Mouse (Mus musculus): ENCODE data around the gene Cela1.

The Cela1 gene

GRCm38 (mm10) chr15:100687430-100687971 is at the start of gene Cela1:
Gene Cela1 (minus strand): TSS chr15:100687921.
- DNase-seq = no peak

- no peak for DNase-seq
Measured at GRCm38 (mm10) chr15:100735953-100736300, 48.2 kb upstream of the Cela1 start.

GRCm38 (mm10) chr15:100735095-100735952 is 47.6 kb upstream of the Cela1 start:
- DNase-seq = peak; percentile 89

- DNase-seq = peak; percentile 95
Measured at GRCm38 (mm10) chr15:100732580-100732979, 44.9 kb upstream of the Cela1 start.

GRCm38 (mm10) chr15:100731081-100731480 is 43.4 kb upstream of the Cela1 start:
- no peak for DNase-seq

GRCm38 (mm10) chr15:100729281-100729985 is 41.7 kb upstream of the Cela1 start, which contains the start of gene Galnt6:
Gene Galnt6 (minus strand): TSS chr15:100729376.
- DNase-seq = no peak

GRCm38 (mm10) chr15:100728586-100728985 is 40.9 kb upstream of the Cela1 start:
- no peak for DNase-seq

- no peak for DNase-seq
Measured at GRCm38 (mm10) chr15:100727834-100728233, 40.1 kb upstream of the Cela1 start.

GRCm38 (mm10) chr15:100726721-100727120 is 39.0 kb upstream of the Cela1 start:
- DNase-seq = no peak

GRCm38 (mm10) chr15:100723505-100723904 is 35.8 kb upstream of the Cela1 start:
- no peak for DNase-seq

GRCm38 (mm10) chr15:100722564-100722963 is 34.8 kb upstream of the Cela1 start:
- no peak for DNase-seq

GRCm38 (mm10) chr15:100722026-100722425 is 34.3 kb upstream of the Cela1 start:
- no peak for DNase-seq

GRCm38 (mm10) chr15:100721445-100721844 is 33.7 kb upstream of the Cela1 start:
- DNase-seq = no peak

GRCm38 (mm10) chr15:100720066-100720465 is 32.3 kb upstream of the Cela1 start:
- no peak for DNase-seq

- DNase-seq = no peak
Measured at GRCm38 (mm10) chr15:100719217-100719616, 31.5 kb upstream of the Cela1 start.

GRCm38 (mm10) chr15:100718572-100718971 is 30.9 kb upstream of the Cela1 start:
- DNase-seq = no peak

- DNase-seq = no peak
Measured at GRCm38 (mm10) chr15:100717933-100718332, 30.2 kb upstream of the Cela1 start.

- DNase-seq = no peak
Measured at GRCm38 (mm10) chr15:100715399-100715993, 27.8 kb upstream of the Cela1 start.

- DNase-seq = no peak
Measured at GRCm38 (mm10) chr15:100714470-100714869, 26.7 kb upstream of the Cela1 start.

GRCm38 (mm10) chr15:100710838-100711237 is 23.1 kb upstream of the Cela1 start:
- no peak for DNase-seq

GRCm38 (mm10) chr15:100708433-100709078 is 20.8 kb upstream of the Cela1 start:
- DNase-seq = no peak

GRCm38 (mm10) chr15:100706226-100706625 is 18.5 kb upstream of the Cela1 start:
- DNase-seq = no peak

GRCm38 (mm10) chr15:100705376-100705775 is 17.7 kb upstream of the Cela1 start:
- no peak for DNase-seq
